Mouse (Mus musculus): ENCODE data around the gene Ubxn4. TPM values are rescaled to one million over a fixed set of nuclear protein-coding genes. Genes with fewer than 3 reads are reported as not detected.
"Not testable (repeated sequence)": the region's sequence is repeated elsewhere in the genome, so short reads cannot be mapped to it uniquely, and the experiment has no call there.

Ubxn4 gene
- total RNA-seq, 2 experiments from 2014 or later = 68.9 to 86.1 TPM

GRCm38 (mm10) chr1:128314665-128315064 is 70.9 kb downstream of the Ubxn4 start:
- no peak for DNase-seq

DNA sequence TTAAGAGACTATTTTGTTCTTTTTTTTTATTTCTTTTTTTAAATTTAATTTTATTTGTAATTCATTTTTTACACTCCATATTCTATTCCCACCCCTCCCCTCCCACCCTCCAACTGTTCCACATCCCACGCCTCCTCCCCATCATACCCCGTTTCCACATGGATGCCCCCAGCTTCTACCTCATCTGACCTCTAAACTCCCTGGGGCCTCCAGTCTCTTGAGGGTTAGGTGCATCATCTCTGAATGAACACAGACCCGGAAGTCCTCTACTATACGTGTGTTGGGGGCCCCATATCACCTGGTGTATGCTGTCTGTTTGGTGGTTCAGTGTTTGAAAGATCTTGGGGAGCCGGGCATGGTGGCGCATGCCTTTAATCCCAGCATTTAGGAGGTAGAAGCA is 75.5 kb downstream of the Ubxn4 start:
- not testable (repeated sequence) for DNase-seq

DNA sequence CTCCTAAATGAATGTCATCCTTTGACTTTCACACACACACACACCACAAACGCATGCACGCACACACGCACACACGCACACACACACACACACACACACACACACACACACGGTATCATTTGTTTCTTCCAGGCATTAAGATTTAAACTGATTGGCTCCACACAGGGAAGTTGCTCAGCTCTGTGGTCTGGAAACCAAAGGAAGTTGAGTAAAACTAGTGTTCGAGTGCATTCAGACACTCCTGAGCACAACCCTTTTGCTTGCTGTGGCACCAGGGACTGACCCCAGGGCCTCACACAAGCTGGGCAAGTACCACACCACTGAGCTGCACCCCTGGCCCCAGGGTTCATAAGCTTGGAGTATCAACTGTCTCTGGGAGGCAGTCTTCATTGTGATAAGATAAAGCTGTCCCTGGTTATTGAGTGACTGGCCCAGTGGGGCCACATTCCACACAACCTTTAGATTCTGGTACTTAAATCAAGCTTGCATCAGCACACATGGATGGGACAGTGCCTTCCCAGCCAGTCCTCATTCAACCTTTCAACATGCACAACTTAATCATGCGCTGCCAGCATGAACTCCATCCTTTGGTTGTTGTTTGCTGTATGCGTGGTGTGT is 79.4 kb downstream of the Ubxn4 start:
- no peak for DNase-seq

GRCm38 (mm10) chr1:128324776-128325175 is 81.0 kb downstream of the Ubxn4 start:
- no peak for DNase-seq

- no peak for DNase-seq
Observed at GRCm38 (mm10) chr1:128327165-128327564, 83.4 kb downstream of the Ubxn4 start.

GRCm38 (mm10) chr1:128328218-128328617 is 84.5 kb downstream of the Ubxn4 start, which contains the start of gene Lct:
TSS of gene Lct (minus strand) at chr1:128328318.
- no peak for DNase-seq

Small RNA genes within 50 kb of the gene (microRNA-seq; reads per million reads assigned to microRNA genes)
- 78.4 reads per million, percentile 49 among the genes with 10 or more reads in this experiment for gene Mir128-1

Other genes with a start within 250 kb of the Ubxn4 start
- 1 to 10 TPM; 4.3 to 4.6 TPM for gene Zranb3, start 140.9 kb upstream of the Ubxn4 start, total RNA-seq (2021)
- gene R3hdm1, start 140.7 kb upstream of the Ubxn4 start, total RNA-seq (2021) = 10 to 100 TPM; 72.0 to 75.2 TPM
- under 1 TPM in 1 of 2 experiments, not detected in 1; 0.20 TPM for gene Lct, start 84.4 kb downstream of the Ubxn4 start, total RNA-seq (2021)
- gene Mcm6, start 115.7 kb downstream of the Ubxn4 start, total RNA-seq (2021) = 10 to 100 TPM; 25.4 to 27.2 TPM
- gene Dars, start 173.4 kb downstream of the Ubxn4 start, total RNA-seq (2021) = 100 to 1,000 TPM in 1 of 2 experiments, 10 to 100 TPM in 1; 80.6 to 105 TPM